Mouse (Mus musculus) forelimb bud, embryonic 11.5 days (tissue): ENCODE data around the gene Mageb2.
"Not testable (repeated sequence)": the region's sequence is repeated elsewhere in the genome, so short reads cannot be mapped to it uniquely, and the experiment has no call there.

Source experiments
- DNase-seq: peaks from one replicate; pipeline ENCODE4 v3.0.0-alpha.2; 2012; ENCODE audit warnings: low read depth, low spot score

Mageb2 gene

DNA sequence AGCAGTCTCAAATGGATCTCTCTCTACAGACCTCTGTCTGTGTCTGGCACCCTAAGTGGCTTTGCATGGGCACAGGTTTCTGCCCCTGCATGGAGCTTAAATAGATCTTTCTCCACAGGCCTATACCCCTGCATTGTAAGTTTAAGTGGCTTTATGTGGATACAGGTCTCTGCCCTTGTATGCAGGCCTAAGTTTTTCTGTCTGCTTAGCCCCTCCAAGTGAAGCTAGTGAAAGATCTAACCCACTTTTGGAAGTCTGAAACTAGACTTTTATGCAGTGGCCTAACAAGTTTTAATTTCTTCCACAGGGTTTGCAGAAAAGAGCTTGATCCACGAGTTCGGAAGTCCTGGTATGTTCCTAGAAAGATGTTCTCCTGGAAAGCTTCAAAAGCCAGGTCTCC, at the start of gene Mageb2:
Mageb2 (plus strand) TSS at position 301 of the 400 bp plus-strand sequence.
- not testable (repeated sequence) for DNase-seq

DNA sequence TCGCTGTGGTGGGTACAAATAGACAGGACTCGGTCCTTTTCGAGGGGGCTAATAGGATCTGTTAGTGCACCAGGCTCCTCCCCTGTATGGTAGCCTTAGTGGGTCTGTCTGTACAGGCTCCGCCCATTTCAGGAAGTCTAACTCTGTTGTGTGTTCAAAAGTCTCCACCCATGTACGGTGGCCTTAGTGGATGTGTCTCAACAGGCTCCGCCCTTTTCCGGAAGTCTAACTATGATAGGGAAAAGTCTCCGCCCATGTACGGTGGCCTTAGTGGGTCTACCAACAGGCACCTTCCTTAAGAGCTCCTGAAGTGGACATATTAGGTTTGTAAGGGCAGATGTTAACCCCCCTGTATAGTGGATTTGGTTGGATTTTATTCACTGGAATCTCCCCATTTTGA, 18.2 kb upstream of the Mageb2 start:
- DNase-seq = not testable (repeated sequence)
